Mouse (Mus musculus) naive thymus-derived CD4-positive, alpha-beta T cell, adult 5 months (primary cell): ENCODE measurements around the gene Dok4. TPM values are rescaled to one million over a fixed set of nuclear protein-coding genes. Genes with fewer than 3 reads are reported as not detected.

Experiments
- polyA plus RNA-seq: library from polyadenylated mRNA; unstranded; fragments of 100-300 nt; shearing (Covaris generic); gene quantifications from one replicate; pipeline ENCODE4 v1.2.1, GENCODE M21; 2017

The Dok4 gene
- 1.6 TPM for polyA plus RNA-seq

GRCm38 (mm10) chr8:94876197-94876730, at the start of gene Dok4:
Gene Dok4 (minus strand): TSS chr8:94876330.

GRCm38 (mm10) chr8:94923405-94923804, 47.3 kb upstream of the Dok4 start, which contains the start of gene Adgrg5:
Gene Adgrg5 (plus strand): TSS chr8:94923694.

GRCm38 (mm10) chr8:94917851-94918495, 41.8 kb upstream of the Dok4 start, which contains the start of gene Ccdc102a:
Gene Ccdc102a (minus strand): TSS chr8:94918098.

GRCm38 (mm10) chr8:94857346-94858173, 18.6 kb downstream of the Dok4 start, which contains the start of gene Polr2c:
Gene Polr2c (plus strand): TSS chr8:94857450.

GRCm38 (mm10) chr8:94837662-94838574, 38.2 kb downstream of the Dok4 start, which contains the start of the genes Coq9 and Ciapin1:
Gene Coq9 (plus strand): TSS chr8:94838321.
Gene Ciapin1 (minus strand): TSS chr8:94838358.

Other genes starting within 250 kb of the Dok4 start
- 250 TPM for gene Arl2bp, start 209.7 kb downstream of the Dok4 start, polyA plus RNA-seq
- 0.30 TPM for gene Pllp, start 180.1 kb downstream of the Dok4 start, polyA plus RNA-seq
- not detected for gene Ccl22, start 130.7 kb downstream of the Dok4 start, polyA plus RNA-seq
- not detected for gene Cx3cl1, start 104.3 kb downstream of the Dok4 start, polyA plus RNA-seq
- gene Ccl17, start 65.9 kb downstream of the Dok4 start, polyA plus RNA-seq = not detected
- gene Coq9, start 38.0 kb downstream of the Dok4 start, polyA plus RNA-seq = 44.9 TPM
- 86.0 TPM for gene Ciapin1, start 38.0 kb downstream of the Dok4 start, polyA plus RNA-seq
- gene Polr2c, start 18.9 kb downstream of the Dok4 start, polyA plus RNA-seq = 88.2 TPM
- 1.2 TPM for gene Ccdc102a, start 41.8 kb upstream of the Dok4 start, polyA plus RNA-seq
- gene Adgrg5, start 47.4 kb upstream of the Dok4 start, polyA plus RNA-seq = 0.98 TPM
- 0.16 TPM for gene Adgrg1, start 98.4 kb upstream of the Dok4 start, polyA plus RNA-seq
- gene Adgrg3, start 141.4 kb upstream of the Dok4 start, polyA plus RNA-seq = 3.1 TPM
- not detected for gene Drc7, start 178.8 kb upstream of the Dok4 start, polyA plus RNA-seq
- gene Katnb1, start 204.9 kb upstream of the Dok4 start, polyA plus RNA-seq = 11.8 TPM